Mouse (Mus musculus) frontal cortex, postnatal 25 days (tissue): Measurements from ENCODE around the gene Olfr535.
A peak's percentile ranks its signal among the peaks of the same experiment; 100 is the strongest.
"Not testable (repeated sequence)": the region's sequence is repeated elsewhere in the genome, so short reads cannot be mapped to it uniquely, and the experiment has no call there.

Experiments used
- DNase-seq, 2 experiments: peaks; one replicate each; pipeline ENCODE4 v3.0.0; 2022; ENCODE audit warnings: low spot score in 2 of 2

Olfr535 gene

DNA sequence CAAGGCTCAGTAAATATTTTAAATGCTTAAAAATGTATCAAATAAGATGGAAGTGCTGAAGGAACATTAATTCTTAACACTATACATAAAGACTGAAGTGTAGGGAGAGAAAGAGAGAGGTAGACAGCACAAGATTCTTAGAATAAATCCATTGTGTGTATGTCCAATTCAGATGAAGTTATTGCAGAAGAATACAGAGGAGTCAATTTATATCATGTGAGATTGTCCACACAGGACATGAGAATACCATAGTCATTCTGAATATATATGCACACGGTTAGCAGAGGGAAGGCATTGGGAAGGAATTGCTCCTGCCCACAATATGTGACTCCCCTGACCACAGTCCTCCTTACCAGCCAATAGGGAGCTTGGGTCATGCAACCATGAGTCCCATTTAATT, at the start of gene Olfr535:
Olfr535 (plus strand) TSS at position 301 of the 400 bp plus-strand sequence.
- no peak for DNase-seq

GRCm38 (mm10) chr7:140443141-140443540, 40.9 kb upstream of the Olfr535 start:
- no peak for DNase-seq

GRCm38 (mm10) chr7:140463070-140463469, 20.9 kb upstream of the Olfr535 start, which contains the start of gene Olfr533:
Olfr533 (plus strand) TSS chr7:140463370.
- not testable (repeated sequence) for DNase-seq

DNA sequence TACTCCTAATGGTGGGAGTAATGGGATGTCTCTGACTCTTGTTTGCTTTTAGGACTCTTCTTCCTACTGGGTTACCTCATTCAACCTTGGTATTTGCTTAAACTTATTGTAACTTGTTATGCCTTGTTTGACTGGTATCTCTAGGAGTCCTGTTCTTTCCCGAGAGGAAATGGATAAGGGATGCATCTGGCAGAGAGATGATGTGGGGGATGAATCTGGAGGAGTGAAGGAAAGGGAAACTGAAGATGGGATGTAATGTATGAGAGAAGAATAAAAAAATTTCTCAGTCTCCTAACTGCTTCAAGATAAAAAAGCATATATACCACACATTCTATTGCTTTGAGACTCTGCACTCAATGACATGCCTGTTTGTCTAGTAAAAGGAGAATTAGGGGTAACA, 6.1 kb upstream of the Olfr535 start:
- DNase-seq, result no peak

DNA sequence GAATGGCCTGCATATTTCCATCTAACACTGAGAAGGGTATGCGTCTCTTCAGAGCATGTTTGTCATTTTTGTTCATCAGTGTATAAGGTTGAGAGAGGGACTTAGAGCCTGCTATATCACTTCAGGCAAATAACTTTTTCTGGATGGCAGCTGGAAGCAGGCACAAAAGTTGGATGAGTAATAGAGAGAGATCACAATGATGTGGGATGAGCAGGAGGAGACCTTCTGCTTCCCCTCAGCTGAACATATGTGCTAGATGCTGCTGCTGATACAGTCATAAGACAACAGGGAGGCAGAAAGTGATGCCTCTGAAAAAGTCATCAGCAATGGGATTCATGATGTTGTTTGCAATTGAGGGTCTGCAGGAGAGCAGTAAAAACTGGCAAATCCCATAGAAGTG, 5.3 kb upstream of the Olfr535 start:
- peak in 1 of 2 experiments; percentile 19 for DNase-seq

DNA sequence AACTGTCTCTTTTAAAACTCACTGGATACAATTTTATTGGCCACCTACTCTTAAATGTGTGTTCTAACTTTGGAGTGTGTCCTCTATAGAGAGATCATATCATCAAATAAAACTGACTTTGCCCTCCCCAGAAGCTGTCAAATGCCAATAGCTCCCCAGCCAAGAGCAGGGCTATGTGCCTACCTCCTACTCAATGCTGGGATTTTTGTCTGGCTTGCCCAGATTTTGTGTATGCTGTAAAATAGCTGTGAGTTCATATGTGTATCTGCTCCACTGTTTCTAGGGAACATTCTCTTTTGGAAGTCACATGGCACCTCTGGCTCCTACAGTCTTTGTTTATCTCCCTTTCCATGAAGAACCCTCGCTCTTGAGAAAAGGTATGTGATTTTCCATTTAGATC, 5.0 kb downstream of the Olfr535 start:
- no peak for DNase-seq

DNA sequence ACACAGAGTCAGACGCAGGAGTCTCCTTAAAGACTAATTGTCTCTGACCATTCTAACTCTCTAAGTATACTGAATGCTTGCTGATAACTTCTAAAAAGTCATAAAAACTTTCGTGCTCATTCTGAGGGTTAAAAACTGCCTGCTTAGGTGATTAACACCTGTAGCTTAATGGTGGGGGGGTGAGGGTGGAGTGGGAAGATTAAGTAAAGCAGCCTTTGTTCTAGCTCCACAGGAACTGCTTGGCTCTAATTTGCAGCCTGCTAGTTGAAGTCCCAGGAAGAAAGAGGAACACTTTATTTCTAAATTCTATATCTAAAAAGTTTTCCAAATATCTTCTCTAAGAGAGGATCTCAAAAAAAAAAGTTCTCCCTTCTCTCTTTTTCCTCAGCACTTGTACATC, 10.2 kb downstream of the Olfr535 start:
- DNase-seq, result no peak

DNA sequence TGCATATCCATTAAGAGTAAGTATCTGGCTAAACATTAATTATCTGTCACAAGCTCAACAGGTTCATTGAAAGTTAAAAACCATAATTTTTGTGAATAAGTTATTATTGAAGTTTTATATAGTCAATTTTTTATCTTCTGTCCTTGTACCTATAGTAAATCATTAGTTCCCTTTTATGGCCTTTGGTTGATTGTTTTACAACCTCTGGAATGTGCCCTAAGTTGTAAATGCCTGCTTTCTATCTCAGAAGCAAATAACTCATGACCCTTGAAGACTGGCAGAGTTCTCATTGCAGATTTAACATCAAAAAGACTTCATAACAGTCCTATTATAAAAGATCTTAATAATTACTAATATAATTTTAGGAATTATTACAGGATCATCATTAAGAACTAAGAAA, 10.7 kb downstream of the Olfr535 start:
- no peak for DNase-seq

- DNase-seq, result not testable (repeated sequence)
Measured at GRCm38 (mm10) chr7:140507346-140508021, 23.5 kb downstream of the Olfr535 start, which contains the start of gene Olfr536. Olfr536 (minus strand) TSS chr7:140507396.

- DNase-seq, result no peak
Measured at GRCm38 (mm10) chr7:140539746-140540145, 55.7 kb downstream of the Olfr535 start.
